25 mouse cellular contexts compared by ENCODE assay signal in genomic region chr10:116784098-116784497, GRCm38 (mm10).
DNase-seq lines count a peak whose midpoint lies in the region; ATAC-seq and TF ChIP-seq lines count a peak whose summit lies in the region.
"Had no signal": no experiment of that assay in that cellular context is flagged by ENCODE, and none has a peak within 500 bp of the region (broad histone marks: within the 10 kb centered on the region; RNA-seq: fewer than 3 reads in every experiment).

No protein-coding gene starts in this region.

- H3K27ac ChIP-seq in heart, embryonic 11.5 days (ENCODE audit: low read depth, low read length): no peak overlapping the region
- H3K27ac ChIP-seq in heart, adult 2 months: no peak overlapping the region
- H3K27ac ChIP-seq in liver, embryonic 16.5 days (ENCODE audit: low read length): no peak overlapping the region
- no peak overlapping the region for H3K27ac ChIP-seq in liver, embryonic 11.5 days (ENCODE audit: low read depth, low read length)
- no peak overlapping the region for H3K27ac ChIP-seq in heart, embryonic 16.5 days (ENCODE audit: low read length)
- H3K27ac ChIP-seq: embryonic facial prominence, embryonic 15.5 days; forebrain, embryonic 10.5 days; gastrocnemius, adult 2 months; hindbrain, embryonic 10.5 days; hindbrain, embryonic 14.5 days; intestine, embryonic 15.5 days had no signal

- peak; percentile 73 for ATAC-seq in heart, embryonic 11.5 days (replicated peaks; ENCODE audit: insufficient number of reproducible peaks, low FRiP score, low TSS enrichment)
- peak; percentile 41; the same call in 1 of the 2 replicates for ATAC-seq in liver, embryonic 16.5 days (ENCODE audit: low read depth)
- no peak for ATAC-seq in liver, embryonic 11.5 days (replicated peaks; ENCODE audit: low FRiP score)
- ATAC-seq in heart, embryonic 16.5 days (replicated peaks; ENCODE audit: extremely low read depth, insufficient read depth, low FRiP score): peak; percentile 72
- ATAC-seq: activated CD4-positive, CD25-positive, alpha-beta regulatory T cell, adult 4 months; forebrain, embryonic 14.5 days; intestine, embryonic 15.5 days; Patski had no signal

- peaks cover 3% of the 10 kb centered on the region; the same call in 1 of the 2 replicates for H3K27me3 ChIP-seq in heart, embryonic 11.5 days (ENCODE audit: control insufficient read depth, insufficient read depth, low read length)
- no peaks in the 10 kb centered on the region for H3K27me3 ChIP-seq in heart, adult 2 months (ENCODE audit: control insufficient read depth, insufficient read depth, low read length)
- no peaks in the 10 kb centered on the region for H3K27me3 ChIP-seq in liver, embryonic 16.5 days (ENCODE audit: control insufficient read depth, insufficient read depth, low read depth, low read length)
- H3K27me3 ChIP-seq in liver, embryonic 11.5 days (replicated peaks; ENCODE audit: control insufficient read depth, insufficient read depth, low read length): no peaks in the 10 kb centered on the region
- peaks cover 3% of the 10 kb centered on the region; the same call in 1 of the 2 replicates for H3K27me3 ChIP-seq in heart, embryonic 16.5 days (ENCODE audit: control insufficient read depth, insufficient read depth, low read length)
- H3K27me3 ChIP-seq in myocyte (ENCODE audit: control insufficient read depth, insufficient read depth, insufficient read length): no peaks in the 10 kb centered on the region
- H3K27me3 ChIP-seq: CH12.LX; embryonic facial prominence, embryonic 15.5 days; intestine, embryonic 15.5 days; Patski had no signal

- no peak overlapping the region for H3ac ChIP-seq in myocyte (ENCODE audit: control insufficient read depth, insufficient read length)

- no peak overlapping the region for H3K4me3 ChIP-seq in heart, embryonic 11.5 days (ENCODE audit: low read depth, low read length)
- no peak overlapping the region for H3K4me3 ChIP-seq in heart, adult 2 months
- H3K4me3 ChIP-seq in liver, embryonic 16.5 days (ENCODE audit: low read depth, low read length): no peak overlapping the region
- H3K4me3 ChIP-seq in liver, embryonic 11.5 days (ENCODE audit: low read depth, low read length): no peak overlapping the region
- no peak overlapping the region for H3K4me3 ChIP-seq in heart, embryonic 16.5 days (ENCODE audit: low read length)
- H3K4me3 ChIP-seq in myocyte: no peak overlapping the region
- H3K4me3 ChIP-seq: embryonic facial prominence, embryonic 15.5 days; erythroblast, embryonic 14.5 days; forebrain, embryonic 10.5 days; gastrocnemius, adult 2 months; hindbrain, embryonic 10.5 days; intestine, embryonic 15.5 days had no signal

- 44% methylated on average over 6 of the region's 6 CpGs for WGBS in heart, embryonic 11.5 days (ENCODE audit: insufficient replicate concordance)
- whole genome bisulfite sequencing in heart, adult 2 months: 34% methylated on average over 6 of the region's 6 CpGs
- 63% methylated on average over 6 of the region's 6 CpGs for WGBS in liver, embryonic 16.5 days (ENCODE audit: insufficient replicate concordance)
- WGBS in liver, embryonic 11.5 days: 79% methylated on average over 6 of the region's 6 CpGs
- 43% methylated on average over 6 of the region's 6 CpGs for WGBS in heart, embryonic 16.5 days

- H3K4me1 ChIP-seq in heart, embryonic 11.5 days (ENCODE audit: control insufficient read depth, insufficient read depth, low read length): peaks cover 16% of the 10 kb centered on the region
- peaks cover 10% of the 10 kb centered on the region for H3K4me1 ChIP-seq in heart, adult 2 months (ENCODE audit: control insufficient read depth, insufficient read depth, low read length)
- no peaks in the 10 kb centered on the region for H3K4me1 ChIP-seq in liver, embryonic 16.5 days (ENCODE audit: control insufficient read depth, low read depth, low read length)
- H3K4me1 ChIP-seq in liver, embryonic 11.5 days (replicated peaks; ENCODE audit: control insufficient read depth, insufficient read depth, low read length): no peaks in the 10 kb centered on the region
- H3K4me1 ChIP-seq in heart, embryonic 16.5 days (ENCODE audit: control insufficient read depth, insufficient read depth, low read length): peaks cover 10% of the 10 kb centered on the region
- H3K4me1 ChIP-seq: intestine, embryonic 15.5 days had no signal

- TF ChIP-seq POLR2A in heart, adult 2 months (IDR thresholded peaks at IDR 0.05; ENCODE audit: insufficient read depth, low read depth, low read length): no peak
- no peak for TF ChIP-seq POLR2A in myocyte (IDR thresholded peaks at IDR 0.05; ENCODE audit: insufficient read length, low read depth)

- H3K9me3 ChIP-seq in heart, embryonic 11.5 days (replicated peaks; ENCODE audit: control insufficient read depth, low read length): no peaks in the 10 kb centered on the region
- no peaks in the 10 kb centered on the region for H3K9me3 ChIP-seq in liver, embryonic 16.5 days (replicated peaks; ENCODE audit: control insufficient read depth, low read length)
- H3K9me3 ChIP-seq in liver, embryonic 11.5 days (ENCODE audit: control insufficient read depth, low read length): no peaks in the 10 kb centered on the region
- no peaks in the 10 kb centered on the region; the same call in none of the 2 replicates for H3K9me3 ChIP-seq in heart, embryonic 16.5 days (replicated peaks; ENCODE audit: control insufficient read depth, low read length)
- H3K9me3 ChIP-seq: embryonic facial prominence, embryonic 15.5 days; forebrain, embryonic 10.5 days; hindbrain, embryonic 10.5 days; intestine, embryonic 15.5 days had no signal

- H3K9ac ChIP-seq in heart, embryonic 11.5 days (ENCODE audit: low read depth, low read length): no peak overlapping the region
- H3K9ac ChIP-seq in heart, adult 2 months (ENCODE audit: low read depth, low read length): no peak overlapping the region
- H3K9ac ChIP-seq in liver, embryonic 16.5 days (ENCODE audit: low read depth, low read length): no peak overlapping the region
- no peak overlapping the region for H3K9ac ChIP-seq in liver, embryonic 11.5 days (ENCODE audit: low read depth, low read length)
- no peak overlapping the region for H3K9ac ChIP-seq in heart, embryonic 16.5 days (ENCODE audit: low read length)
- H3K9ac ChIP-seq: embryonic facial prominence, embryonic 15.5 days; hindbrain, embryonic 14.5 days; intestine, embryonic 15.5 days had no signal

- H3K79me2 ChIP-seq in heart, adult 2 months (replicated peaks; ENCODE audit: control insufficient read depth, insufficient read depth, low read length): no peaks in the 10 kb centered on the region
- no peaks in the 10 kb centered on the region for H3K79me2 ChIP-seq in myocyte (ENCODE audit: control insufficient read depth, insufficient read depth)

- TF ChIP-seq CTCF in heart, adult 2 months (IDR thresholded peaks at IDR 0.05): no peak

- H3K36me3 ChIP-seq in heart, embryonic 11.5 days (ENCODE audit: control insufficient read depth, insufficient read depth, low read length): no peaks in the 10 kb centered on the region
- H3K36me3 ChIP-seq in heart, adult 2 months (ENCODE audit: control insufficient read depth, insufficient read depth, low read length): no peaks in the 10 kb centered on the region
- H3K36me3 ChIP-seq in liver, embryonic 16.5 days (ENCODE audit: control insufficient read depth, insufficient read depth): no peaks in the 10 kb centered on the region
- H3K36me3 ChIP-seq in liver, embryonic 11.5 days (ENCODE audit: control insufficient read depth, insufficient read depth, low read length): no peaks in the 10 kb centered on the region
- no peaks in the 10 kb centered on the region for H3K36me3 ChIP-seq in heart, embryonic 16.5 days (ENCODE audit: control insufficient read depth, insufficient read depth)
- H3K36me3 ChIP-seq in myocyte (ENCODE audit: control insufficient read depth, insufficient read depth): no peaks in the 10 kb centered on the region
- H3K36me3 ChIP-seq: embryonic facial prominence, embryonic 15.5 days; forebrain, embryonic 10.5 days; hindbrain, embryonic 10.5 days; intestine, embryonic 15.5 days had no signal

- DNase-seq in heart, adult 2 months: no peak
- no peak for DNase-seq in liver, embryonic 11.5 days (ENCODE audit: low spot score)
- DNase-seq in embryo, embryonic 10.5 days (ENCODE audit: low spot score): no peak
- DNase-seq: adrenal gland, adult 2 months; adrenal gland, postnatal 25 days; cerebellum, adult 2 months; cerebellum, postnatal 10 days; embryo, embryonic 11 days; gastrocnemius, adult 2 months; gastrocnemius, postnatal 25 days; kidney, adult 18-20 months had no signal

- H3K4me2 ChIP-seq in heart, embryonic 11.5 days: no peak overlapping the region
- no peak overlapping the region for H3K4me2 ChIP-seq in liver, embryonic 16.5 days (ENCODE audit: low read depth, low read length)
- no peak overlapping the region for H3K4me2 ChIP-seq in liver, embryonic 11.5 days
- H3K4me2 ChIP-seq in heart, embryonic 16.5 days (ENCODE audit: low read depth, low read length): no peak overlapping the region
- H3K4me2 ChIP-seq in myocyte (ENCODE audit: low read depth): peak overlapping the region; percentile 31
- H3K4me2 ChIP-seq: embryonic facial prominence, embryonic 15.5 days; hindbrain, embryonic 14.5 days; intestine, embryonic 15.5 days had no signal

- TF ChIP-seq EP300 in heart, adult 2 months (IDR thresholded peaks at IDR 0.05; ENCODE audit: insufficient read depth, low read depth, low read length): no peak

- intact Hi-C loops in heart, adult 2 months (cut with DNase I): loop anchor here (5.0 kb wide), 1 partner anchor 37 kb away; no protein-coding TSS in a partner anchor

TF ChIP-seq in myocyte, 11 proteins besides CTCF, POLR2A, EP300 and RAD21:
- no peak for TF ChIP-seq CEBPB (IDR thresholded peaks at IDR 0.05; ENCODE audit: insufficient read depth, poor library complexity, severe bottlenecking)
- peak in 2 of 3 experiments; percentile 33 to 51 for TF ChIP-seq MYOD1 (IDR thresholded peaks at IDR 0.05; ENCODE audit: control insufficient read depth in 1 of 3, insufficient read length in 2 of 3, low read depth in 2 of 3)
- peak in 1 of 3 experiments; percentile 40 for TF ChIP-seq MYOG (IDR thresholded peaks at IDR 0.05; ENCODE audit: control insufficient read depth in 1 of 3, insufficient read depth in 1 of 3, insufficient read length in 2 of 3, low read depth in 2 of 3)
- TF ChIP-seq TCF12 (IDR thresholded peaks at IDR 0.05; ENCODE audit: insufficient read depth, poor library complexity, severe bottlenecking): peak; percentile 23
